Mouse (Mus musculus) G1E-ER4 (cell line): ENCODE measurements around the gene Acss1. TPM values are rescaled to one million over a fixed set of nuclear protein-coding genes. Genes with fewer than 3 reads are reported as not detected.
A peak's percentile ranks its signal among the peaks of the same experiment; 100 is the strongest.

Source experiments
- GATA1 ChIP-seq: IDR thresholded peaks from one replicate; pipeline ENCODE4 v1.8.0; 2012; ENCODE audit warnings: low read length, inconsistent platforms
- polyA plus RNA-seq: library from polyadenylated mRNA; stranded (reverse); fragments of >175 nt; gene quantifications from 2 replicates; pipeline ENCODE4 v1.2.3, GENCODE M21; 2012

Gene Acss1
- polyA plus RNA-seq, 1 experiment, result 34.7 TPM

GRCm38 (mm10) chr2:150655290-150655689, 13.0 kb downstream of the Acss1 start:
- TF ChIP-seq GATA1, result no peak

- TF ChIP-seq GATA1, result no peak
These were observed 13.5 kb downstream of the Acss1 start for GRCm38 (mm10) chr2:150654814-150655213.

- TF ChIP-seq GATA1, result no peak
These were observed 16.9 kb downstream of the Acss1 start for GRCm38 (mm10) chr2:150651366-150651765.

- TF ChIP-seq GATA1, result no peak
These were observed 17.7 kb downstream of the Acss1 start for GRCm38 (mm10) chr2:150650511-150651074.

GRCm38 (mm10) chr2:150648300-150648895, 19.9 kb downstream of the Acss1 start:
- TF ChIP-seq GATA1, result no peak

- TF ChIP-seq GATA1, result no peak
These were observed 20.5 kb downstream of the Acss1 start for GRCm38 (mm10) chr2:150647681-150648299.

GRCm38 (mm10) chr2:150646411-150647121, 21.7 kb downstream of the Acss1 start:
- TF ChIP-seq GATA1, result peak; percentile 8

GRCm38 (mm10) chr2:150645225-150645624, 23.1 kb downstream of the Acss1 start:
- TF ChIP-seq GATA1, result no peak

- TF ChIP-seq GATA1, result no peak
These were observed 24.4 kb downstream of the Acss1 start for GRCm38 (mm10) chr2:150643726-150644415.

- TF ChIP-seq GATA1, result no peak
These were observed 25.1 kb downstream of the Acss1 start for GRCm38 (mm10) chr2:150643166-150643565.

- no peak for TF ChIP-seq GATA1
These were observed 29.9 kb downstream of the Acss1 start for GRCm38 (mm10) chr2:150638370-150638733.

- no peak for TF ChIP-seq GATA1
These were observed 30.5 kb downstream of the Acss1 start for GRCm38 (mm10) chr2:150637702-150638369.

GRCm38 (mm10) chr2:150635877-150636446, 32.3 kb downstream of the Acss1 start:
- no peak for TF ChIP-seq GATA1

GRCm38 (mm10) chr2:150629255-150629654, 39.0 kb downstream of the Acss1 start:
- TF ChIP-seq GATA1, result no peak

GRCm38 (mm10) chr2:150627140-150627539, 41.2 kb downstream of the Acss1 start:
- TF ChIP-seq GATA1, result no peak
